Mouse (Mus musculus) forebrain, postnatal 0 days (tissue): ENCODE measurements around the gene Olfr541. TPM values are rescaled to one million over a fixed set of nuclear protein-coding genes. Genes with fewer than 3 reads are reported as not detected.

Source experiments
- ATAC-seq: fragments of 200-750 bp; cut with Nextera tagmentation; 2 replicates; pipeline ENCODE4 v1.8.0; 2017; ENCODE audit warnings: mild to moderate bottlenecking, moderate library complexity
- DNase-seq: peaks from one replicate; pipeline ENCODE4 v3.0.0-alpha.2; 2015
- H3K27ac ChIP-seq: fragments of 300-500 bp; sonication (generic); 2 replicates; pipeline ENCODE4 v1.5.1; 2014; ENCODE audit warnings: low read depth, mild to moderate bottlenecking, antibody characterized with exemption, low read length, moderate library complexity, mixed read lengths
- H3K27me3 ChIP-seq: fragments of 300-500 bp; sonication (generic); 2 replicates; pipeline ENCODE4 v1.6.1; 2014; ENCODE audit warnings: mild to moderate bottlenecking, low read length, mixed read lengths; ENCODE audit not compliant: insufficient read depth
- H3K36me3 ChIP-seq: fragments of 300-500 bp; sonication (generic); 2 replicates; pipeline ENCODE4 v1.6.1; 2014; ENCODE audit warnings: mild to moderate bottlenecking, moderate library complexity; ENCODE audit not compliant: insufficient read depth
- H3K4me1 ChIP-seq: fragments of 300-500 bp; sonication (generic); 2 replicates; pipeline ENCODE4 v1.6.1; 2014; ENCODE audit warnings: antibody characterized with exemption; ENCODE audit not compliant: insufficient read depth
- H3K4me2 ChIP-seq: fragments of 300-500 bp; sonication (generic); 2 replicates; pipeline ENCODE4 v1.6.1; 2014; ENCODE audit warnings: low read depth, mild to moderate bottlenecking, moderate library complexity
- H3K4me3 ChIP-seq: fragments of 300-500 bp; sonication (generic); 2 replicates; pipeline ENCODE4 v1.5.1; 2014; ENCODE audit warnings: low read depth, low read length, mixed read lengths
- H3K9ac ChIP-seq: fragments of 300-500 bp; sonication (generic); 2 replicates; pipeline ENCODE4 v1.6.1; 2014; ENCODE audit warnings: mild to moderate bottlenecking
- H3K9me3 ChIP-seq: fragments of 300-500 bp; sonication (generic); 2 replicates; pipeline ENCODE4 v1.6.1; 2016; ENCODE audit warnings: low read length
- CTCF ChIP-seq: sonication (generic); IDR thresholded peaks from 2 replicates; pipeline ENCODE4 v1.5.1; 2016; ENCODE audit warnings: antibody characterized with exemption, control low read depth, low read depth
- WGBS: fragments of 180-500 bp; shearing (Covaris S2); extraction: QIAGEN DNeasy Blood & Tissue Kit; methylation state at CpG from one replicate; pipeline ENCODE4 v1.1.7; 2014; 5-methylcytosine and 5-hydroxymethylcytosine counted together
- polyA plus RNA-seq: library from polyadenylated mRNA; unstranded; fragments of >200 nt; fragmentation: Nextera tagmentation; extraction: Ambion mirVana; gene quantifications from 2 replicates; pipeline ENCODE4 v1.2.1, GENCODE M21; 2015
- total RNA-seq: library from RNA; depleted of rRNA; stranded (reverse); fragments of >200 nt; gene quantifications from 2 replicates; pipeline ENCODE4 v1.2.3, GENCODE M21; 2014; rRNA removed

Olfr541 gene
- total and polyA plus RNA-seq, 2 experiments from 2014 or later: not detected

- Histone ChIP-seq H3K9me3 (no peaks in the 10 kb centered on the region), H3K36me3 (no peaks in the 10 kb centered on the region), H3K27me3 (no peaks in the 10 kb centered on the region), H3K4me1 (no peaks in the 10 kb centered on the region), H3K9ac (no peak overlapping the region), H3K4me2 (no peak overlapping the region), H3K27ac (no peak overlapping the region), H3K4me3 (no peak overlapping the region)
- 83% methylated on average over 6 of the region's 6 CpGs for WGBS
- ATAC-seq (no peak), DNase-seq (no peak)
- no peak for TF ChIP-seq CTCF
Observed at GRCm38 (mm10) chr7:140748116-140748826, 51.2 kb downstream of the Olfr541 start.

DNA sequence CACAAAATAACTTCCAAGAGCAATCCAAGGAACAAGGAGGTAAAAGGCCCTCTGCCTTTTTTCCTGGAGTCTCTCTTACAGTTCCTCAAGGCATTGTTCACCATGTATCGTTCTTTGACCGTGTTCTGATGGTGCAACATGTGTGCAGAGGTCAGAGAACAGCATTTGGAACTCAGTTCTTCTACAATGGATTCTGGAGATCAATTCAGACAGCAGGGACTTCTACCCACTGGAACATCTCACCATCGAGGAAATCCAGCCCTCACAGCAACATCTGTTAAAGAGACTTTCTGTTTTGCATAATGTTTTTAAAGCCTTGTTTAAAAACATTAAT is 51.7 kb downstream of the Olfr541 start:
- Histone ChIP-seq H3K4me3 (no peak overlapping the region), H3K36me3 (no peaks in the 10 kb centered on the region), H3K4me2 (no peak overlapping the region), H3K9me3 (no peaks in the 10 kb centered on the region), H3K27ac (no peak overlapping the region), H3K9ac (no peak overlapping the region), H3K27me3 (no peaks in the 10 kb centered on the region), H3K4me1 (no peaks in the 10 kb centered on the region)
- ATAC-seq (no peak), DNase-seq (no peak)
- WGBS: 84% methylated on average over 3 of the region's 3 CpGs
- TF ChIP-seq CTCF: no peak

- Histone ChIP-seq H3K27me3 (no peaks in the 10 kb centered on the region), H3K9ac (no peak overlapping the region), H3K4me1 (no peaks in the 10 kb centered on the region), H3K9me3 (0 out of 2 replicates have a peak, but pooled peaks cover 7% of the 10 kb centered on the region), H3K4me3 (no peak overlapping the region), H3K27ac (no peak overlapping the region), H3K36me3 (no peaks in the 10 kb centered on the region), H3K4me2 (no peak overlapping the region)
- ATAC-seq: no peak
- no peak for TF ChIP-seq CTCF
- DNase-seq: no peak
Observed at GRCm38 (mm10) chr7:140754556-140754955, 57.5 kb downstream of the Olfr541 start.

Other genes with a start within 250 kb of the Olfr541 start
- not detected in 2 replicates for gene Olfr533, start 233.9 kb upstream of the Olfr541 start, total RNA-seq
- gene Olfr533, start 233.9 kb upstream of the Olfr541 start, polyA plus RNA-seq: not detected in 2 replicates
- not detected in 2 replicates for gene Olfr535, start 213.1 kb upstream of the Olfr541 start, total RNA-seq
- not detected in 2 replicates for gene Olfr535, start 213.1 kb upstream of the Olfr541 start, polyA plus RNA-seq
- not detected in 2 replicates for gene Olfr536, start 189.9 kb upstream of the Olfr541 start, total RNA-seq
- gene Olfr536, start 189.9 kb upstream of the Olfr541 start, polyA plus RNA-seq: not detected in 2 replicates
- gene Olfr538, start 129.4 kb upstream of the Olfr541 start, total RNA-seq: not detected in 2 replicates
- not detected in 2 replicates for gene Olfr538, start 129.4 kb upstream of the Olfr541 start, polyA plus RNA-seq
- gene Olfr46, start 96.0 kb upstream of the Olfr541 start, total RNA-seq: not detected in 2 replicates
- gene Olfr46, start 96.0 kb upstream of the Olfr541 start, polyA plus RNA-seq: not detected in 2 replicates
- not detected in 2 replicates for gene Olfr61, start 68.3 kb upstream of the Olfr541 start, total RNA-seq
- gene Olfr61, start 68.3 kb upstream of the Olfr541 start, polyA plus RNA-seq: not detected in 2 replicates
- not detected in 2 replicates for gene Olfr53, start 50.8 kb upstream of the Olfr541 start, total RNA-seq
- not detected in 2 replicates for gene Olfr53, start 50.8 kb upstream of the Olfr541 start, polyA plus RNA-seq
- under 0.01 TPM in 2 replicates for gene Olfr539, start 37.3 kb upstream of the Olfr541 start, total RNA-seq
- 0.05 TPM in 1 of 2 replicates, not detected in the other for gene Olfr539, start 37.3 kb upstream of the Olfr541 start, polyA plus RNA-seq
- not detected in 2 replicates for gene Olfr45, start 15.3 kb upstream of the Olfr541 start, total RNA-seq
- not detected in 2 replicates for gene Olfr45, start 15.3 kb upstream of the Olfr541 start, polyA plus RNA-seq
- not detected in 2 replicates for gene Cyp2e1, start 66.5 kb downstream of the Olfr541 start, total RNA-seq
- gene Cyp2e1, start 66.5 kb downstream of the Olfr541 start, polyA plus RNA-seq: not detected in 2 replicates
- gene Syce1, start 90.6 kb downstream of the Olfr541 start, total RNA-seq: not detected in 2 replicates
- 0.30 TPM in 1 of 2 replicates, not detected in the other for gene Syce1, start 90.6 kb downstream of the Olfr541 start, polyA plus RNA-seq
- 19.8 and 32.1 TPM in 2 replicates for gene Zfp941, start 124.9 kb downstream of the Olfr541 start, total RNA-seq
- 8.3 and 15.6 TPM in 2 replicates for gene Zfp941, start 124.9 kb downstream of the Olfr541 start, polyA plus RNA-seq
- gene Urah, start 137.8 kb downstream of the Olfr541 start, total RNA-seq: not detected in 2 replicates
- 0.48 and 0.64 TPM in 2 replicates for gene Urah, start 137.8 kb downstream of the Olfr541 start, polyA plus RNA-seq
- gene Scgb1c1, start 148.3 kb downstream of the Olfr541 start, total RNA-seq: not detected in 2 replicates
- 0.48 TPM in 1 of 2 replicates, not detected in the other for gene Scgb1c1, start 148.3 kb downstream of the Olfr541 start, polyA plus RNA-seq
- not detected in 2 replicates for gene Odf3, start 150.5 kb downstream of the Olfr541 start, total RNA-seq
- 0.10 and 0.13 TPM in 2 replicates for gene Odf3, start 150.5 kb downstream of the Olfr541 start, polyA plus RNA-seq
- 2.0 and 4.2 TPM in 2 replicates for gene Gm45785, start 159.1 kb downstream of the Olfr541 start, total RNA-seq
- not detected in 2 replicates for gene Gm45785, start 159.1 kb downstream of the Olfr541 start, polyA plus RNA-seq
- gene Ric8a, start 159.7 kb downstream of the Olfr541 start, total RNA-seq: 98.8 and 123 TPM in 2 replicates
- gene Ric8a, start 159.7 kb downstream of the Olfr541 start, polyA plus RNA-seq: 79.5 and 91.8 TPM in 2 replicates
- gene Bet1l, start 160.3 kb downstream of the Olfr541 start, total RNA-seq: 30.8 and 34.5 TPM in 2 replicates
- 48.8 and 58.0 TPM in 2 replicates for gene Bet1l, start 160.3 kb downstream of the Olfr541 start, polyA plus RNA-seq
- 164 and 174 TPM in 2 replicates for gene Psmd13, start 184.7 kb downstream of the Olfr541 start, total RNA-seq
- gene Psmd13, start 184.7 kb downstream of the Olfr541 start, polyA plus RNA-seq: 274 and 298 TPM in 2 replicates
- gene Sirt3, start 185.0 kb downstream of the Olfr541 start, total RNA-seq: 41.9 and 46.3 TPM in 2 replicates
- 44.2 and 48.3 TPM in 2 replicates for gene Sirt3, start 185.0 kb downstream of the Olfr541 start, polyA plus RNA-seq
- gene Cox8b, start 203.2 kb downstream of the Olfr541 start, total RNA-seq: not detected in 2 replicates
- not detected in 2 replicates for gene Cox8b, start 203.2 kb downstream of the Olfr541 start, polyA plus RNA-seq
- gene Nlrp6, start 223.6 kb downstream of the Olfr541 start, total RNA-seq: 0.85 and 1.00 TPM in 2 replicates
- gene Nlrp6, start 223.6 kb downstream of the Olfr541 start, polyA plus RNA-seq: 0.98 and 1.3 TPM in 2 replicates
- gene Pgghg, start 244.1 kb downstream of the Olfr541 start, total RNA-seq: 7.2 and 8.5 TPM in 2 replicates
- 4.7 and 5.3 TPM in 2 replicates for gene Pgghg, start 244.1 kb downstream of the Olfr541 start, polyA plus RNA-seq